Mouse (Mus musculus): ENCODE measurements around the gene Lonp1.

Gene Lonp1

DNA sequence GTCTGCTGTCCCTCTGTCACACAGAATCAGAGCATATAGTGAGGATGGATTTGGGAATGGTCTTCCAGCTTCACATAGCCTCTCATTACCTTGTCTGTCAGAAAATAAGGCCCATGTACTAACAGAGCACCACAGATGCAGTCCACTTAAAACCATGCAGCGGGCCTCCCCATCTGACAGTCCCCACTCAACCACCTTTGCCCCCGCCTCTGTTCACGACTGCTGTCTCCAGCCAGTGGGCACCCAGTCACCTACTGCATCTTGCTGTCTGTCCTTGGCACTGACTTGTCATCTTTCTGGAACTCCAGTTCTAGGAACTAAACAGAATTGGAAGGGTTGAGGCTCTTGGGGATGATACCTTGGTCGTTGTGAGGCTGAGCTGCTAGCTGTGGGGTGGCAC, 37.8 kb downstream of the Lonp1 start:
- no peak for DNase-seq (ENCODE audit: low spot score)

DNA sequence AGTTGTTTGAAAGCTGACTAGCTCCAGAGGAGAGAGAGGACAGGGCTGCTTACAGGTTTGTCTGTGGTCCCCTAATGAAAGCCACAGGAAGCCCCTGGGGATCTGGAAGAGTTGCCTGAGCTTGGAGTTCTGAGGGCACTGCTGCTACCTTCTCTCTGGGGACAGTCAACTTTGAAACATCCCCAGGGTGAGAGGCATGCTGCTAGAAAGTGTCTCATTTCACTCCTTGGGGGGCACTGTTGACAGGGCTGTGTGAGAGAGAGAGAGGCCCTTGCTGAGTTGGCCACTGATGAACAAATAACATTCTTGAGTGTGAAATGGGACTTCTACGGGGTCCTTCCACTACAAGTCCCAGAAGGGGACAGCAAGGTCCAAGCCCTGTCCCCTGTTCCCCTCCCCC, 38.9 kb downstream of the Lonp1 start:
- DNase-seq (ENCODE audit: low spot score): no peak

DNA sequence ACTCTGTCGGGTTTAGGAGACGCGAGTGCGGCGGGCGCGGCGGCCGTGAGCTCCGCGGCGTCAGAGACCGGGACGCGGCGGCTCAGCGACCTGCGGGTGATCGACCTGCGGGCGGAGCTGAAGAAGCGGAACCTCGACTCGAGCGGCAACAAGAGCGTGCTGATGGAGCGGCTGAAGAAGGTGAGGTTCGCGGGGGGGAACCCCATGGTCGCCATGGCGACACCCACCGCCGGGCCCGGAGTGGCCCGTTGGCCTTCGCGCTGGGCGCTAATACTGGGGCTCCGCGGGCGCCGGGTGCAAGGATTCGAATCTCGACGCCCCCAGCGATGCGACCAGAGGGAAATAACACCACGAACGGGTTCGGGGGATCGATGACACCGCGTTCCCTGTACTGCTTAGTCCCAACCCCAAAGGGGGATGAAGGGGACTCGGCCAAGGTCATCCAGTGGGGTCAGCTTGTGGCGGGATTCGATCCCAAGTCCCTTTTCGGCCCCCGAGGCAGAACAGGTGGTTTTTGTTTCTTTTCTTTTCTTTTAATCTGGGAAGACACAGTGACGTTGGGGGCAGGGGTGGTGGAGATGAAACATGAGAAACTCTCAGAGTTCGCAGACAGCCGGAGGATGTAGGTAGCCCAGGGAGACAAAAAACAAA, 41.4 kb downstream of the Lonp1 start:
- DNase-seq (ENCODE audit: low spot score): peak; percentile 36

DNA sequence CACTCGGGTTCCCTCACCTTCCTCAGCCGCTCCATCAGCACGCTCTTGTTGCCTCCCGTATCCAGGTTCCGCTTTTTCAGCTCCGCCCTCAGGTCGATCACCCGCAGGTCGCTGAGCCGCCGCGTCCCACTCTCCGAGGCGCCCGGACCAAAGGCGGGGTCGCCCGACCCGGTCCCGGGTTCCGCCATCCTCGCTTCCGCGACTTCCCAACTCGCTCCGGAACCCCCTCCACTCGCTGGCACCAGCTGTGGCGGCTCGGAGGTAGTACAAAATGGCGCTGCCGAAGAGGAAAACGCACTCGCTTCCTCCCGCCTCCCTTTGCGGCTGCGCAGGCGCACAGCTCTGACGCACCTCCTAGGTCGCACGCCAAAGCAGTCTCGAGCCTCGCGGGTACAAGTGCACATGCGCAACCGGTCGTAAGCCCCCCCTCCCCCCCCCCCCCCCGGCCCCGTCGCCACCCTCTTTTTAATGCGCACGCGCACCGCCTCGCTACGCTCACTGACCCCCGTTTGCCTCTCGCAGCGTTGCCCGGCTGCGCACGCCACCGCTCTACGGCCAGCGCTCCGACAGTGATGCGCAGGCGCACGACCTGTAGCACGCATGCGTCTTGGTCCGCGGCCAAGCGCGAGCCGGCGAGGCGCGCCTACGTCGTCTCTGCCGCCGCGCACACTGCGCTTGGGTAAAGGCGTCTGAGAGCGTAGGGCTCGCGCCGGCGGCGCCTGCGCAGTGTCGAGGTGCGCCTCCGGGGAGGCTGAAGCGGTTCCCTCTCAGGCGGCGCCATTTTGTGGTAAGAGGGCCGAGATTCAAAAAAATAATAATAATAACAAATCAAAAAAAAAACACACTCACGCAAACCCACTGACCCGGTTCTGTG, 42.2 kb downstream of the Lonp1 start, which contains the start of the genes Safb2 and Safb:
Gene Safb2, minus strand, starts transcription at position 329 of the 874 bp plus-strand sequence.
Gene Safb, plus strand, starts transcription at position 569 of the 874 bp plus-strand sequence.
- DNase-seq (ENCODE audit: low spot score): peak; percentile 99

DNA sequence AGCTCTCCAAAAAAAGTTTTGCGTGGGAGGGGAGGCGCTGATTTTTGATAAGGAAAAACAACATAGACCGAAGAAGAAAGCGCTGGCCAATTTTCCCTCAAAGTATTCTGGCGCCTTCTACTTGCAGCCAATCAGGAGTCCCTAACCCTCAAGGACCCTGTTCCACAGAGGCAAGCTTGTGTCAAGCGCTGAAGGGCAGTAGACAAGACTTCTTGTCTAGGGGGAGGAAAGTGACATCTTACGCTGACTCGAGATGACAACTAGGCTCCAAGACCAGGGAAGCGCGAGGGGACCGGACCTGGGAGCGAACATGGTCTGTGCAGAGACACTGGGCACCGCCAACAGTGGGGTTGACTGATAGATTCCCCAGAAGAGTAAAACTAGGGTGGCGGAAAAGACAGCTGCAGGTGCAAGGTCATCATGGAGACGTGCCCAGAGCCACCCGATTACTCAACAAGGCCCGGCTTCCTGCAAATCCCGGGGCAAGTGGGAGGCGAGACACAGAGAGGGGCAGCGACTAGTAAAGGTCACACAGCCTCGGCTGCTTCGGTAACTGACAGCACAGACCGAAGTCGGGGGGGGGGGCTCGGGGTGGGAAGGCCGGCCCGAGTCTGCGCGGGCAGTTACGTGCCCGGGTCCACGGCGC, 43.0 kb downstream of the Lonp1 start:
- DNase-seq (ENCODE audit: low spot score): no peak

DNA sequence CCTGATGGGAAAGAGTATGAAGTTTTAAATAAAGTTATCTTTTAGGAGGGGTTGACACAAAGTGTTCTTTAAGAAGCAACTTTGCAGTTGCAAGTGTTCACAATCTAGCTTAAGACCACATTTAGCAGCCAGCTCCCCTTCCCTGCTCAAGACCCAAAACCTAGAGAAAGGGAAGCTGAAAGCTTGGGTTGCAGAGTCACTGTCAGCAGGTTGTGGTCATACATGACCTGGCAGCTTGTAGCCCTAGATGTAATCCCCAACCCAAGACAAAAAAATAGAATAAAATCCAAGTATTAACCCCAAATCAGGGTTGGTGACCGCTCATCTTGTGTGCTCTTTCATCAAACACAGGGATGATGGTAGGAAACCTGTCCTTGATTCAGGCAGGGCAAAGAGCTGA, 43.6 kb downstream of the Lonp1 start:
- DNase-seq (ENCODE audit: low spot score): no peak

DNA sequence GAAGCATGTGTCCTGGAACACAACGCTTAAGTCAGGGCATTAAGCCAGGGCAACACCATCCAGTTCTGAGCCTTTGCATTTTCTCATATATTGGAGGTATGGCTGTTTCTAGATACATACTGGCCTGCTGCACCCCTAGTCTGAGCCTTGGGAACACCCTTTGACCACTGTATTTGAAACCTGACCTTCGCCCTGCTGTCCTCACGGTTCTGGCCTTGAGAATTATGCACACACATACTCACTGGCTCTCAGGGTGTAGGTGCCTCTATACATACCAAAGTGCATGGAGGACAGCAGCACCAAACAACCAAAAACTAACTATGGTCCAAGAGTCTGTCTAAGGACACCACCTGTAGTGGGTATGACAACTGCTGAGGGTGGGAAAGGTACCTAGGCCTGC, 53.7 kb downstream of the Lonp1 start:
- no peak for DNase-seq (ENCODE audit: low spot score)

DNA sequence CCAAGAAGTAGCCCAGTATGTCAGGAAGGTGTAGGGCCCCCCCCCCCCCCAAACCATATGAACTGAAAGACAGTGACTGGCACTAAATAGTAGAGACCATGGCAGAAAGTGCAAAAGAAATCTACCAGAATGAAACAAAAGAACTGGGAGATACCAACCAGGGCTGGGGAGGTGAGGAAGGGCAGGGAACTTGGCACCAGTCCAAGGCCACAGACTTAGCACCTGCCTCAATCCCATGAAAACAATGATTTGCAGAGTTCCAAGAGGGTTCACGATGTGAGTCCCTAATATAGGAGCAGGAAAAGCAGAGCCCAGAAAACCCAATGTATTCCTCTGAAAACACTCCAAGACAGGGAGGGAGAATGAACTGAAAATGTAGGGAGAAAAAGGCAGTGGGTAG, 54.5 kb downstream of the Lonp1 start:
- DNase-seq (ENCODE audit: low spot score): no peak

DNA sequence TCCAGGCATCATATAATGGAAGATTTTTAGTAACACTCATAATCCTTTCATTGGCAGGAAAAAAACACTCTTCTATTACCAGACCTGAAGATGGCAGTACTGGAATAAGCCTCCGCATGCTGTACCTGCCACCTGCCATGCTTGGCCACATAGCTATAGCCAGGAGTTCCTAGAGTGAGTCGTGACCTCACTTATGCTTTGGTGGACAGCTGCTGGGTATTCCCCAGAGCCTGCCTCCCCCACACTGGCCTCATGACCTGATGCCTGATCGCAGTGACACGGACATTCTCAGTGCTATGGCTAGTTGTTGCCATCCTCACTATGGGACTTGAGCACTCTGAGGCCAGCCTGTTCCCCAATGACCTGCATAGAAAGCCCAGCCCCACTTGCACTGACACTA, 56.4 kb downstream of the Lonp1 start:
- no peak for DNase-seq (ENCODE audit: low spot score)

DNA sequence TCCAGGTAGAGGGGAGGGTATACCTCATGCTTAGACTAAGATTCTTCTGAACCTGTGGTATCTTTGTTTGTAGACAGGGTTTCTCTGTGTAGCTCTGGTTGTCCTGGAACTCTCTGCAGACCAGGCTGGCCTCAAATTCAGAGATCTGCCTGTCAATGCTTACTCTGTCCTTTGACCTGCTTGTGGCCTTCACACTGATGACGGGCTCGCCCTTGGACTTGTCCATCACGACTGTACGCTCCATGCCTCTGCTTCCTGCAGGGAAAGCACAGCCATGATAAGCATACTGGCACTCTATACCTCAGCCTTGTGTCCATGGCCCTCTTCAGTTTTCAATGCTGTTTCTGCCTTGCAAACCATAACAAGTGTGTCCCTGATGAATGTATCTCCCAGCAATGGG, 59.3 kb downstream of the Lonp1 start:
- DNase-seq (ENCODE audit: low spot score): no peak

DNA sequence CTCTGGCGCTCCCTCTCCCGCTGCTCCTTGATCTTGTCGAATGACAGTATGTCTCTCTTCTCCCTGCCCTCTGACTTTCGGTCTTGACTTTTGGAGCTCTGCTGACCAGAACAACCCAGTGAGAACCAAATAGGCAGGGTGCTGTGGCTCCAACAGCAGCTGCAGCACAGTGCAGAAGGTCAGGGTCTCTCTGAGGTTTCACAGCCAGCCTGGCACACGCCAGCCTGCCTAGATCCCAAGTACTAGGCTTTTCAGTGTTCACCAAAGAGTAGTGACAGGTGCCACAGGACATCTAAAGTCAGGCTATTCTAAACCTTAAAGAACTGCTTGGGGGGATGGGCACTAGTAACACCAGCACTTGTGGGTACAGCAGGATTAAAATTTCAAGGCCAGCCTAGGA, 59.8 kb downstream of the Lonp1 start:
- no peak for DNase-seq (ENCODE audit: low spot score)

DNA sequence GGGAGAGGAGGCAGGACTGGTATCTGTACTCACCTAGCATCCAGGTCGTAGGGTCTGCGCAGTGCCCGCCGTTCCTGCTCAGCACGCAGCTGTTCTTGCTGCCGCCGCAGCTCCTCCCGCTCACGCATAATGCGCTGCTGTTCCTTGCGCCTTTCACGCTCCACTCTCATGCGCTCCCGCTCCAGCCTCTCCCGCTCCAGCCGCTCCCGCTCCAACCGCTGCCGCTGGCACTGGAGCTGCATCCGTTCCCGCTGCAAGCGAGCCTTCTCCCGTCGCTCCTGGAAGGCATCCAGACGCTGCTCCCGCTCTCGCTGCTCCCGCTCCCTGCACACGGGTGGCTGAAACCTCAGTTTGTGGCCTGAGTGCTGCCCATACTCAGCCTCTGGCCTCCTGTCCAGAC, 60.4 kb downstream of the Lonp1 start:
- DNase-seq (ENCODE audit: low spot score): no peak
